In genomic region chr12:35161690-35162089, GRCm38 (mm10) we compare ENCODE assay signal across 17 mouse cellular contexts.
A peak's percentile ranks its signal among the peaks of the same experiment; 100 is the strongest.
DNase-seq lines count a peak whose midpoint lies in the region; ATAC-seq and TF ChIP-seq lines count a peak whose summit lies in the region.
"Had no signal": no experiment of that assay in that cellular context is flagged by ENCODE, and none has a peak within 500 bp of the region (broad histone marks: within the 10 kb centered on the region; RNA-seq: fewer than 3 reads in every experiment).

No protein-coding gene starts in this region.

- intact Hi-C loops in gastrocnemius, adult 2 months (cut with DNase I): no loop called here
- intact Hi-C loops in left cerebral cortex, postnatal 14 days (cut with DNase I): no loop called here

- no peak overlapping the region for H3K4me3 ChIP-seq in gastrocnemius, adult 2 months
- H3K4me3 ChIP-seq in lung, embryonic 14.5 days (ENCODE audit: low read depth, low read length): no peak overlapping the region
- H3K4me3 ChIP-seq: erythroblast, embryonic 14.5 days; limb, embryonic 15.5 days; midbrain, embryonic 13.5 days; neural tube, embryonic 12.5 days had no signal

- no peaks in the 10 kb centered on the region for H3K4me1 ChIP-seq in lung, embryonic 14.5 days (ENCODE audit: insufficient read depth)
- H3K4me1 ChIP-seq: limb, embryonic 15.5 days; midbrain, embryonic 13.5 days; neural tube, embryonic 12.5 days had no signal

- H3K27ac ChIP-seq in gastrocnemius, adult 2 months: no peak overlapping the region
- no peak overlapping the region for H3K27ac ChIP-seq in lung, embryonic 14.5 days (ENCODE audit: low read depth)
- H3K27ac ChIP-seq: limb, embryonic 15.5 days; midbrain, embryonic 13.5 days; neural tube, embryonic 12.5 days had no signal

- no peak overlapping the region for H3K9ac ChIP-seq in lung, embryonic 14.5 days
- H3K9ac ChIP-seq: limb, embryonic 15.5 days; midbrain, embryonic 13.5 days; neural tube, embryonic 12.5 days had no signal

- no peaks in the 10 kb centered on the region for H3K36me3 ChIP-seq in lung, embryonic 14.5 days (ENCODE audit: insufficient read depth)
- H3K36me3 ChIP-seq: G1E; limb, embryonic 15.5 days; midbrain, embryonic 13.5 days; neural tube, embryonic 12.5 days had no signal

- ATAC-seq in CD4-positive, CD25-positive, alpha-beta regulatory T cell, adult 4 months: no peak
- no peak for ATAC-seq in lung, embryonic 14.5 days (ENCODE audit: insufficient read depth)
- ATAC-seq: forebrain, embryonic 16.5 days; intestine, embryonic 16.5 days; midbrain, embryonic 13.5 days had no signal

- peak; percentile 24 for DNase-seq in CD4-positive, CD25-positive, alpha-beta regulatory T cell, adult 2 months (ENCODE audit: low read depth, low spot score)
- no peak for DNase-seq in gastrocnemius, adult 2 months
- no peak for DNase-seq in gastrocnemius, postnatal 25 days
- DNase-seq in lung, embryonic 14.5 days: peak; percentile 51
- DNase-seq in lung, postnatal 25 days (ENCODE audit: low spot score): no peak
- DNase-seq in induced T-regulatory cell, adult 2 months (ENCODE audit: low read depth): peak; percentile 17
- DNase-seq in left cerebral cortex, postnatal 14 days (ENCODE audit: low spot score in 2 of 2): no peak
- DNase-seq: thymus, postnatal 36 days had no signal

- H3K27me3 ChIP-seq in lung, embryonic 14.5 days (ENCODE audit: insufficient read depth, low read length): no peaks in the 10 kb centered on the region
- H3K27me3 ChIP-seq: limb, embryonic 15.5 days; midbrain, embryonic 13.5 days; neural tube, embryonic 12.5 days had no signal

- 42% methylated on average over 4 of the region's 4 CpGs for WGBS in lung, embryonic 14.5 days

- H3K4me2 ChIP-seq in lung, embryonic 14.5 days: no peak overlapping the region
- H3K4me2 ChIP-seq: heart, embryonic 11.5 days; limb, embryonic 15.5 days; midbrain, embryonic 13.5 days; neural tube, embryonic 12.5 days had no signal

- no peaks in the 10 kb centered on the region for H3K9me3 ChIP-seq in lung, embryonic 14.5 days (ENCODE audit: low read depth, low read length)
- H3K9me3 ChIP-seq: G1E; limb, embryonic 15.5 days; midbrain, embryonic 13.5 days; neural tube, embryonic 12.5 days had no signal

- peak; percentile 40 for TF ChIP-seq CTCF in gastrocnemius, adult 2 months (IDR thresholded peaks at IDR 0.05)
- peak; percentile 31 for TF ChIP-seq CTCF in lung, embryonic 14.5 days (IDR thresholded peaks at IDR 0.05; ENCODE audit: low read depth)

Comparison
In these comparisons a context has a peak if more than half of its experiments do, and no peak if none do; other contexts are left out.
1. DNase-seq: peak in CD4-positive, CD25-positive, alpha-beta regulatory T cell, adult 2 months (single experiment), lung, embryonic 14.5 days (single experiment) and induced T-regulatory cell, adult 2 months (single experiment); none in gastrocnemius, adult 2 months (single experiment), gastrocnemius, postnatal 25 days (single experiment), lung, postnatal 25 days (single experiment) and left cerebral cortex, postnatal 14 days (0 of 2).